Mouse (Mus musculus) hindbrain, embryonic 10.5 days (tissue): ENCODE data around the gene Cd300lf. TPM values are rescaled to one million over a fixed set of nuclear protein-coding genes. Genes with fewer than 3 reads are reported as not detected.
A peak's percentile ranks its signal among the peaks of the same experiment; 100 is the strongest.

Source experiments
- DNase-seq: peaks from one replicate; pipeline ENCODE4 v3.0.0-alpha.2; 2017; ENCODE audit warnings: low spot score
- H3K27ac ChIP-seq: fragments of 300-500 bp; sonication (generic); 2 replicates; pipeline ENCODE4 v1.5.1; 2016; ENCODE audit warnings: mild to moderate bottlenecking, moderate library complexity
- H3K27me3 ChIP-seq: fragments of 300-500 bp; sonication (generic); 2 replicates; pipeline ENCODE4 v1.6.1; 2016; ENCODE audit warnings: mild to moderate bottlenecking; ENCODE audit not compliant: poor library complexity, insufficient read depth, severe bottlenecking
- H3K36me3 ChIP-seq: fragments of 300-500 bp; sonication (generic); 2 replicates; pipeline ENCODE4 v1.6.1; 2016; ENCODE audit warnings: mild to moderate bottlenecking, moderate library complexity
- H3K4me1 ChIP-seq: fragments of 300-500 bp; sonication (generic); replicated peaks from 2 replicates; pipeline ENCODE4 v1.6.1; 2016; ENCODE audit warnings: mild to moderate bottlenecking
- H3K4me3 ChIP-seq: fragments of 300-500 bp; sonication (generic); 2 replicates; pipeline ENCODE4 v1.5.1; 2016; ENCODE audit warnings: mild to moderate bottlenecking, moderate library complexity
- H3K9me3 ChIP-seq: fragments of 300-500 bp; sonication (generic); 2 replicates; pipeline ENCODE4 v1.6.1; 2016; ENCODE audit warnings: mild to moderate bottlenecking, moderate library complexity
- WGBS: fragments of 180-500 bp; shearing (Covaris S2); methylation state at CpG from one replicate; pipeline ENCODE4 v1.1.7; 2016; 5-methylcytosine and 5-hydroxymethylcytosine counted together
- polyA plus RNA-seq: library from polyadenylated mRNA; unstranded; fragments of >200 nt; fragmentation: Nextera tagmentation; extraction: Ambion mirVana; gene quantifications from 2 replicates; pipeline ENCODE4 v1.2.1, GENCODE M21; 2016

Gene Cd300lf
- 0.11 TPM in 1 of 2 replicates, not detected in the other for polyA plus RNA-seq

GRCm38 (mm10) chr11:115133800-115134199 is at the start of gene Cd300lf:
Gene Cd300lf, minus strand, starts transcription at chr11:115133992.
- no peak for DNase-seq
- WGBS: 78% methylated on average over 8 of the region's 8 CpGs

GRCm38 (mm10) chr11:115181913-115182638 is 48.3 kb upstream of the Cd300lf start:
- Histone ChIP-seq H3K36me3 (peaks cover 21% of the 10 kb centered on the region), H3K27me3 (no peaks in the 10 kb centered on the region), H3K9me3 (no peaks in the 10 kb centered on the region), H3K27ac (no peak overlapping the region), H3K4me1 (peaks cover 48% of the 10 kb centered on the region), H3K4me3 (no peak overlapping the region)
- 21% methylated on average over 12 of the region's 12 CpGs for WGBS
- DNase-seq: peak; percentile 88

More at GRCm38 (mm10) chr11:115133800-115134199, at the start of gene Cd300lf:
- Histone ChIP-seq H3K4me1 (no peaks in the 10 kb centered on the region), H3K9me3 (no peaks in the 10 kb centered on the region), H3K27me3 (no peaks in the 10 kb centered on the region), H3K27ac (no peak within 1 kb of the TSS), H3K36me3 (no peaks in the 10 kb centered on the region), H3K4me3 (no peak within 1 kb of the TSS)

GRCm38 (mm10) chr11:115179881-115180280 is 46.1 kb upstream of the Cd300lf start:
- Histone ChIP-seq H3K9me3 (no peaks in the 10 kb centered on the region), H3K4me3 (no peak overlapping the region), H3K4me1 (peaks cover 55% of the 10 kb centered on the region), H3K27me3 (peaks cover 12% of the 10 kb centered on the region), H3K36me3 (peaks cover 21% of the 10 kb centered on the region), H3K27ac (peak overlapping the region; percentile 31; the same call in 1 of the 2 replicates)
- DNase-seq: no peak
- WGBS: 88% methylated on average over 6 of the region's 6 CpGs

GRCm38 (mm10) chr11:115179191-115179590 is 45.4 kb upstream of the Cd300lf start:
- Histone ChIP-seq H3K4me3 (no peak overlapping the region), H3K9me3 (no peaks in the 10 kb centered on the region), H3K27ac (peak overlapping the region; percentile 31; the same call in 1 of the 2 replicates), H3K4me1 (peaks cover 60% of the 10 kb centered on the region), H3K36me3 (peaks cover 21% of the 10 kb centered on the region), H3K27me3 (peaks cover 19% of the 10 kb centered on the region)
- DNase-seq: no peak
- 78% methylated on average over 6 of the region's 6 CpGs for WGBS

GRCm38 (mm10) chr11:115178766-115179165 is 45.0 kb upstream of the Cd300lf start:
- 73% methylated on average over 2 of the region's 2 CpGs for WGBS
- no peaks in the 10 kb centered on the region for H3K9me3 ChIP-seq
- H3K4me1 ChIP-seq: peaks cover 64% of the 10 kb centered on the region
- H3K27me3 ChIP-seq: peaks cover 23% of the 10 kb centered on the region
- peaks cover 21% of the 10 kb centered on the region for H3K36me3 ChIP-seq
- H3K27ac ChIP-seq: 0 out of 2 replicates have a peak overlapping the region, but pooled peaks have one; percentile 76
- H3K4me3 ChIP-seq: no peak overlapping the region
- DNase-seq: no peak

GRCm38 (mm10) chr11:115177559-115178195 is 43.9 kb upstream of the Cd300lf start:
- 30% methylated on average over 10 of the region's 10 CpGs for WGBS
- no peaks in the 10 kb centered on the region for H3K9me3 ChIP-seq
- peak overlapping the region; percentile 76 for H3K27ac ChIP-seq
- peaks cover 21% of the 10 kb centered on the region for H3K36me3 ChIP-seq
- no peak for DNase-seq
- peaks cover 34% of the 10 kb centered on the region for H3K27me3 ChIP-seq
- peaks cover 74% of the 10 kb centered on the region for H3K4me1 ChIP-seq
- peak overlapping the region; percentile 26; the same call in 1 of the 2 replicates for H3K4me3 ChIP-seq

- Histone ChIP-seq H3K4me3 (peak overlapping the region; percentile 20; the same call in 1 of the 2 replicates), H3K27me3 (peaks cover 43% of the 10 kb centered on the region), H3K27ac (peak overlapping the region; percentile 76), H3K4me1 (peaks cover 82% of the 10 kb centered on the region), H3K36me3 (peaks cover 21% of the 10 kb centered on the region), H3K9me3 (no peaks in the 10 kb centered on the region)
- DNase-seq: no peak
- 64% methylated on average over 24 of the region's 24 CpGs for WGBS
Observed at GRCm38 (mm10) chr11:115176399-115177190, 42.8 kb upstream of the Cd300lf start.

- Histone ChIP-seq H3K4me3 (peak overlapping the region; percentile 26; the same call in 1 of the 2 replicates), H3K27me3 (peaks cover 50% of the 10 kb centered on the region)
- 12% methylated on average over 16 of the region's 16 CpGs for WGBS
Observed at GRCm38 (mm10) chr11:115173549-115174339, 40.0 kb upstream of the Cd300lf start.

GRCm38 (mm10) chr11:115172825-115173287 is 39.1 kb upstream of the Cd300lf start:
- H3K27me3 ChIP-seq: peaks cover 50% of the 10 kb centered on the region
- peak; percentile 48 for DNase-seq
- H3K27ac ChIP-seq: peak overlapping the region; percentile 74

More at GRCm38 (mm10) chr11:115173549-115174339, 40.0 kb upstream of the Cd300lf start:
- Histone ChIP-seq H3K9me3 (no peaks in the 10 kb centered on the region), H3K36me3 (no peaks in the 10 kb centered on the region), H3K4me1 (peaks cover 78% of the 10 kb centered on the region), H3K27ac (peak overlapping the region; percentile 66)
- DNase-seq: peak; percentile 39

GRCm38 (mm10) chr11:115171125-115171524 is 37.3 kb upstream of the Cd300lf start:
- Histone ChIP-seq H3K36me3 (no peaks in the 10 kb centered on the region), H3K4me3 (no peak overlapping the region), H3K4me1 (peaks cover 60% of the 10 kb centered on the region), H3K27me3 (peaks cover 47% of the 10 kb centered on the region), H3K27ac (0 out of 2 replicates have a peak overlapping the region, but pooled peaks have one; percentile 74), H3K9me3 (no peaks in the 10 kb centered on the region)
- WGBS: 43% methylated on average over 8 of the region's 8 CpGs
- DNase-seq: no peak

More at GRCm38 (mm10) chr11:115172825-115173287, 39.1 kb upstream of the Cd300lf start:
- Histone ChIP-seq H3K4me1 (peaks cover 72% of the 10 kb centered on the region), H3K9me3 (no peaks in the 10 kb centered on the region), H3K36me3 (no peaks in the 10 kb centered on the region), H3K4me3 (no peak overlapping the region)
- WGBS: 14% methylated on average over 4 of the region's 4 CpGs

GRCm38 (mm10) chr11:115169430-115169829 is 35.6 kb upstream of the Cd300lf start:
- Histone ChIP-seq H3K9me3 (no peaks in the 10 kb centered on the region), H3K4me1 (peaks cover 60% of the 10 kb centered on the region), H3K27ac (no peak overlapping the region), H3K27me3 (peaks cover 50% of the 10 kb centered on the region), H3K36me3 (no peaks in the 10 kb centered on the region), H3K4me3 (no peak overlapping the region)
- DNase-seq: no peak
- WGBS: 90% methylated on average over 4 of the region's 4 CpGs
